Mouse (Mus musculus) kidney, adult 8-10 months (tissue): ENCODE measurements at regions not wholly inside any gene's neighbourhood (a gene's known extent, or its start where the extent isn't known, plus 50 kb on each side); places are given as distances from the start of the nearest gene placed in this dataset.
"Not testable (repeated sequence)": the region's sequence is repeated elsewhere in the genome, so short reads cannot be mapped to it uniquely, and the experiment has no call there.

ENCODE experiments used
- DNase-seq, 2 experiments: peaks; one replicate each; pipeline ENCODE4 v3.0.0; 2022

GRCm38 (mm10) chr6:37618990-37619389, 89.0 kb downstream of the Akr1d1 start:
- peak in 1 of 2 experiments; percentile 32 for DNase-seq

DNA sequence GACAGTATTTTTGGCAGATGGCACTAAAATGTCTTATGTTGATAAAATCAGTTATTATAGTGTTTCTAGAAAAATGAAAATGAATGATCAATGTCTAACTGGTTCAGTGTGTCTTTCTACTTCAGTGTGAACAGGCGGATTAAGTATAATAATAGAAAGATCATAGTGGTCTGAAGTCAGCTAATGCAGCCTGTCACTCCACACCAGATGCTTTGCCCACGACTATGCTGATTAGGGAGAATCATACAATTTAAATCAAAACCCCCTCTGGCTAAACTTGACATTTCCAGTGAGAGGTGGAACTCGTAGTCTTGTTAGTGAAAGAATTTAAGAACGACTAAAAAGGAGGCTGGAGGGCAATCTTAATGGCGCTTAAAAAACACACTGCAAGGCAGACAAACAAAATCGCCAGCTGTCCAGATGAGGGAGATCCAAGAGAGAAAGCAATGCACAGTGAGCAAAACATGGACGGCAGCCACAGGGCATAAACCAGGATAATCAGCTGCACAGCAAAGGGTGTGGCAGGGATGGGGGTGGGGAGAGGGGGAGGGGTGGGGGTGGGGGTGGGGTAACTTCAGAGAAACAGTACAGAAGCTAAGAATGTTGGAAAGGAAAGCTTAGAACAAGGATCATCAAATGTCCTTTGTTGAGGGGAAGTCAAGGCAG, 91.5 kb downstream of the Akr1d1 start:
- no peak for DNase-seq

DNA sequence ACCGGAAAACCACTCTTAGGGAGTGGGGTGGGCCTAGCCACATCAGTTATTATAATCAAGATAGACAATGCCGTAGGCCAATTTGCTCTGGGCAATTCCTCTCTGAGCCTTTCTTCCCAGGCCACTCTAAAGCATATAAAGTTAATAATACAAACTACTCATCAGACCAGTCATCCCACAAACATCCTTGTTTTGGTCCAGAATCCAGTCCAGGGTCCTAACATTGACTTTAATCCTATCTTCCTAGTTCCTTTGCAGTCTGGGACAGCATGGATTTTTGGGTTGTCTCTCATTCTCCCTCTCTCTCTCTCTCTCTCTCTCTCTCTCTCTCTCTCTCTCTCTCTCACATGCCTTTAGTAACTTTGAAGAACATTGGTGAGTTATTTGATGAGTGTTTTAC, 92.3 kb downstream of the Akr1d1 start:
- DNase-seq, result no peak

GRCm38 (mm10) chr6:37627206-37627605, 97.2 kb downstream of the Akr1d1 start:
- no peak for DNase-seq

DNA sequence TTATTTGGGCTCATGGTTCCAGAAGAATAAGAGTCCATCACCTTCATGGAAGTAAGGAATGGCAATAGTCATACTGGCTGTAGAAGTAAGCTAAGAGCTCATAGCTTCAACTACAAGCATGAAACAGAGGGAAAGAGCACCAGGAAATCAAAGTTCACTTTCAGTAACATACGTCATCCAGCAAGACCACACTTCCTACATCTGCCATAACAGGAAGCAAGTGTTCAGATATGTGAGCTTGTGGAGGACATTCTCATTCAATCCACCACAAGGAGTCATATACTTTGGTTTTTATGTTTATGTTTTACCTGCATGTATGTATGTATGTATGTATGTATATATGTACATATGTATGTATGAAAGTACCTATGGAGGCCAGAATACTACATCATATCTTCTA, 104.0 kb downstream of the Akr1d1 start:
- no peak for DNase-seq

- DNase-seq, result no peak
Observed at GRCm38 (mm10) chr6:37642066-37642465, 112.1 kb downstream of the Akr1d1 start.

DNA sequence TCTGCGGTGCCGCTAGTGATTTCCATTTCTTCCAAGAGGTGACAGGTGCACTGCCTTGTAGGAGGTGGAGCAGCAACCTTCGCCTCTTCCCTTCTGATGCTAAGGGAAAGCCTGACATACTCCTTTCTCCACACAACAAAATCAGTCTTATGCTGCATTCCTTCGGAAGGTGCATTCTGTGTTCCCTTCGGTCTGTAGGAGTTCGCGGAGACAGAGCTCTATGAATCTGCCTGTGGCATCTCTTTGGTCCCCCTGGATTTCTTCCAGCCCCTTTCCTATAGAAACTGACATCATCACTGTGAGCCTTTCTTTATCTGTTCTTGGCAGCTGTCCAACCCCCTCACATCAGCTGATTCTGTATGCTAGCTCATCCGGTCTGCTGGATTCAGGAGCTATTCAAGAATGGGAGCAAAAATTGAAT, 112.7 kb downstream of the Akr1d1 start:
- no peak for DNase-seq

GRCm38 (mm10) chr6:37643176-37643575, 113.2 kb downstream of the Akr1d1 start:
- DNase-seq, result no peak

GRCm38 (mm10) chr6:37643718-37644117, 113.7 kb downstream of the Akr1d1 start:
- no peak for DNase-seq

DNA sequence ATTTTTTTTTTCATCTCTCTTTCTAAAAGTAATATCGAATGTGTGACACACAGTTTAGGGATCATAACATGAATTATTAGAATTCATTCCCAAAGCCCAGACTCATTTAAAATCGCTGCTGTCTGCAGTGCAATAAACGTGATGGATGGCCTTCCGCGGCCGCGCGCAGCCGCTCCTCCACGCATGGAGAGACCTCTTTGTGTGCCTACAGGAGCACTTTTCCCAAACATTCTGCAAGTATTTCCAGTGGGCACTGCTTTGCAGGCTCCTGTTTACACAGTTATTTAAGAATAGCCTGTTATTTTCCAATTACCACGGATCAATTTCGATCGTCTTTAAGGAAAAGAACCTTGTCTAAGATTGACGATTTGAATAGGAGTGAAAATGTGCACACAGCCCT, 115.6 kb downstream of the Akr1d1 start:
- DNase-seq, result no peak

- not testable (repeated sequence) for DNase-seq
Observed at GRCm38 (mm10) chr6:37657300-37657699, 127.3 kb downstream of the Akr1d1 start.

DNA sequence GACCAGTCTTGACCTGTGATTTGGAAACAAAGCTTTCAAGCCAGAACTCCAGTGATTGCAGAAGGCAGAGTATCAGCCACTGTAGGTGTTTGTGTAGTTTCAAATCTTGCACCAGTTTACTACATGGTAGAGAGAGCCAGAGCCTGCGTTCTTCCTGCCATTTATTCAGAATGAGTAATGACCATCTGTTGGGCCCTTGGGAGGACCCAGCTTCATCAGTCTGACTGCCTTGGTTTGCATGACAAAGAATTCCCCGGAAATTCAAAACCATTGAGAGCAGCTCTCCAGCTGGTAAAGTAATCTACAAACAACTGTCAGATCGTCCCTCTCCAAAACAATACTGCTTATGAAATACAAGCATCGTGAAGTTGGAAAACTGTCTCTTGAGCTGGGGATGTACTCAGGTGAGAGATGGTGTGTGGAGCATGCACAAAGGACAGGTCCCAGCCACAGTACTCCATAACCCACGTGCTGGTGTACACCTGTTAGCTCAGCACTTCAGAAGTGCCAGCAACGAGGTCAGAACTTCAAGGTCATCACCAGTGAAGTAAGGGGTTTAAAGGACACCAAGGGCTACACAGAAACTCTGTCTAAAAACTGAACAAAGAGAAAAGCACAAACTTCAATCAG, 128.2 kb downstream of the Akr1d1 start:
- DNase-seq, result no peak

DNA sequence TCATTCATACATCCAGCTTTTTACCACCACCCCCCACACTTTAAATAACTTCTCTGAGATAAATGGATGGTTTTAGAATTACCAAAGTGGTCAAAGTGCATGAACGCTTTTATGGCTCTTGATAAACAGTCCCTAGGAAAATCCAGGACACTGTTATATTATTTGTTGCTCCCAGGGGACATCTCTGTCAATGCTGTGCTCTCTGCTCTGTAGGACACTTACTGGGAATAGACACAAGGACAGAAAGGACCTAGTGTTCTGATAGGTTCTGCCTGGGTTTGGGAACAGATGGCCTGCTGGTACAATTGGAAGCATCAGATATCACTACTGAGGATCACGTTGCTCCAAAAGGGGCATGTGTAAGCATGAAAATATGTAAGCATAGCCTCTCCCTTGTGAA, 132.8 kb downstream of the Akr1d1 start:
- no peak for DNase-seq

DNA sequence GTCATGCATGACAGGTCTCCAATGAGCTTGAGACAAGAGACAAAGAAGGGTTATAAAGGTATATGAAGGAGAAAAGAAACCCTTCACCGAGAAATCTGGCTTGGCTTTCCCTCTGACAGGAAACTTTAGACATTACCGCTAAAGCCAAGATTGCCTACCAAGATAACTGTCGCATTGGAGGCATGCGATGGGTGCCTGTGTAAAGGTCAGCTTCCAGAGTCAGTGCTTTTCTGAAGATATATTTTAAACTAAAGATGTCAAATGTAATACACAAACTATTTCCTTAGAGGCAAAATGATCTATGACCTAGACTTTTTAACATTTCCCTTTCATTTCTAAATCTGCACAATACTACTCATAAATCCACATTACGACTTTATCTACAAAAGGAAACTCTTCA, 135.6 kb downstream of the Akr1d1 start:
- peak in 1 of 2 experiments; percentile 29 for DNase-seq

DNA sequence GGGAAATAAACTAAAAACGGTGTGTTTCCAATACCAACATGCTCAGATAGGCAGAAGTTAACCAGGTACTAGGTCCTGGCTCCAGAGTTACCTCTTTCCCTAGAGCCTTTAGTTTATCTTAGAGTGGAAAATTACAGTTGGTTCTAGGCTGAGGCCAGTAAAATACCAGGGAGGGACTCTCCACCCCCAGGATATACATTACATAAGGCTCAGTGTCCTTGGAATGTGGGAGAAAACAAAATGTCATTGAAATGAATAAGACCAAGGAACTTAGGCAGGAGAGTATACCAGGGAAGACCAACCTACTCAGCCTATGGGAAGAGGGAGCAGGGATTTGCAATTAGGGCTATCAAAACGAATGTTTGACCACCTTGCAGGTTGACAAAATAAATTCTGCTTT, 139.4 kb downstream of the Akr1d1 start:
- DNase-seq, result no peak

- no peak for DNase-seq
Observed at GRCm38 (mm10) chr6:37670701-37671100, 140.7 kb downstream of the Akr1d1 start.

DNA sequence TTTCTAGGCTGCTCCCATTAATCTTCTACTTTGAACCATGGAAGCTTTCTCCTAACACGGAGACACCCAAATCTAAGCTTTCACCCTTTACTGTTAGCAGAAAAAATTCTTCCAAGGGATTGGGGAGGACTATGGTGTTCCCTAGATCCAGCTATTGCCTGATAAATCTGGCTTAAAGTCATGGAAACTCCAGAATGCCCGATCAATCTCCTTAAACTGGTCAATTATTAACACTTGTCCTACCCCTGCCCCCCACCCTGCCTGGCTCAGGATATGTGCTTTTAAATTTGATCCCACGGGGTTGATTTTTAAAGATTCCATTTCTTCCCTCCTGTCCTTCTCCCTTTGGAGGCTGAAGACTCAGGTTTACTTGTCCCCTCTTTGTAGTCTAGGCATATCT, 149.9 kb downstream of the Akr1d1 start:
- no peak for DNase-seq

DNA sequence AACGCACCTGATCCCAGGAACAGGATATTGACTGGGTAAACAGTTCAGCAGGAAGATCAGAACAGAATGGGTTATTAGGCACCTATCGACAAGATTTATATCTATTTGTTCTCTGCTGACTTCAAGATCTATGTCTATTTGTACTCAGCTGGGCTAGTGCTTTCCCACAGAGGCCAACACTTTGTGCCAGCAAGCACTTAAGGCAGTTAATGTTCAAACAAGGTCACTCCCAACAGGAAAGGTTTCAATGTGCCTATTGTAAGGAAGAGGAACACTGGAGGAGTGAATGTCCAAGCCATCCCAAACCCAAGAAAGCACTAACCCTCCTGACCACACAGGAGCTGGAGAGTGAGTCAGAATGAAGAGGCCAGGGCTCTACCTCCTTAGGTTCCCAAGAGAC, 151.4 kb downstream of the Akr1d1 start:
- DNase-seq, result peak; percentile 43 to 51

- DNase-seq, result no peak
Observed at GRCm38 (mm10) chr6:37686094-37686493, 156.1 kb downstream of the Akr1d1 start.

- DNase-seq, result no peak
Observed at GRCm38 (mm10) chr6:37688866-37689617, 159.1 kb downstream of the Akr1d1 start.

DNA sequence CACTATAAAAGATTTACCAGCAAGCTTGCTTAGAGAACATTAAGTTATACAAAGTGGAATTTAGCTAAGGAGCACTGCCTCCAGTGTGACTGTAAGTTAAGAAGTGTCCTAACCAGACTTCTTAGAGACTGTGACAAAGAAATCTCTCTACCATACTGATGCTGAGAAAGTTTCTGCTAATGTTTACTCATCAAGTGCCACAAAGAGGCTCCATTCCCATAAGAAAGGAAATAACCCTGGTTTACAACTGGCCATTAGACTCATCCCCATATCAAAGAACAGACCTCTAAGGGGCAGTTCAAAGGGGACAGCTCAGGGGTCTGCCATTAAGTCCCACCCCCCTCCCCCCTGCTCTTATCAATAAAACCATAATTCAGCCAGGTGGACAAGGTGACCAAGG, 159.7 kb downstream of the Akr1d1 start:
- no peak for DNase-seq

GRCm38 (mm10) chr6:37691976-37692644, 162.1 kb downstream of the Akr1d1 start:
- DNase-seq, result no peak

DNA sequence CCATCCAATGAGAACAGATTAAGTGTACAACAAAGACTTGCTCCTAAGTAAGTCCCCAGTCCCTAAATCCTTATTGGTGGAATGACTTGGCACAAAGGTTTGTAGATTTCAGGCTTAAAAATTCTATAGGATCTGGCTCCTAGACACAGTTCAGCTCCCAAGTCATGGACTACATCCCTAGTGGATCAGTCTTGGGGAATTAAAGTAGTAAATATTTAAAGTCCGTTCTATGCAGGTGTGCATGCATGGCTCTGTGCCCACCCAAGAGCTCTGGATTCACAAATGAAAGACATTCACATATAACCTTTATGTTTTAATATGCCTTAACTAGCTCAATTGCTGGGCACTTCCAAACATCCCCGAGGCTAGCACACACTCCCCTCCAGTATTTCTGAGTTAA, 162.8 kb downstream of the Akr1d1 start:
- no peak for DNase-seq

- no peak for DNase-seq
Observed at GRCm38 (mm10) chr6:37696074-37696473, 166.1 kb downstream of the Akr1d1 start.
